Mouse (Mus musculus) heart, postnatal 0 days (tissue): ENCODE results near the gene Slc31a2.

ENCODE experiments used
- CTCF ChIP-seq: IDR thresholded peaks from 2 replicates; pipeline ENCODE4 v1.5.1; 2016; ENCODE audit warnings: antibody characterized with exemption, control low read depth, low read depth
- EP300 ChIP-seq: IDR thresholded peaks from 2 replicates; pipeline ENCODE4 v1.6.1; 2016; ENCODE audit warnings: antibody characterized with exemption, low read depth

GRCm38 (mm10) chr4:62256931-62257330 is 5.4 kb upstream of the Slc31a2 start:
- TF ChIP-seq CTCF, result no peak
- TF ChIP-seq EP300, result no peak
